ENCODE assay signal across 16 mouse cellular contexts in genomic region chr17:73163597-73163996, GRCm38 (mm10). TPM values are rescaled to one million over a fixed set of nuclear protein-coding genes. Genes with fewer than 3 reads are reported as not detected.
DNase-seq lines count a peak whose midpoint lies in the region; ATAC-seq and TF ChIP-seq lines count a peak whose summit lies in the region.
"Had no signal": no experiment of that assay in that cellular context is flagged by ENCODE, and none has a peak within 500 bp of the region (broad histone marks: within the 10 kb centered on the region; RNA-seq: fewer than 3 reads in every experiment).

No protein-coding gene starts in this region.

- H3K9me3 ChIP-seq in heart, postnatal 0 days (replicated peaks; ENCODE audit: control insufficient read depth, low read length): no peaks in the 10 kb centered on the region
- H3K9me3 ChIP-seq: hindbrain, embryonic 13.5 days; megakaryocyte, embryonic 14.5 days had no signal

- no peak for TF ChIP-seq EP300 in heart, postnatal 0 days (IDR thresholded peaks at IDR 0.05; ENCODE audit: low read depth)

- H3K9ac ChIP-seq in heart, postnatal 0 days (replicated peaks; ENCODE audit: low read depth, low read length): 0 out of 2 replicates have a peak overlapping the region, but pooled peaks have one; percentile 7
- H3K9ac ChIP-seq: forebrain, postnatal 0 days; hindbrain, embryonic 13.5 days; lung, embryonic 14.5 days had no signal

- peaks cover 9% of the 10 kb centered on the region for H3K4me1 ChIP-seq in heart, postnatal 0 days (ENCODE audit: control insufficient read depth, insufficient read depth)

- peak overlapping the region; percentile 47; the same call in 1 of the 2 replicates for H3K27ac ChIP-seq in heart, postnatal 0 days (ENCODE audit: low read depth)
- H3K27ac ChIP-seq: gastrocnemius, adult 2 months; hindbrain, embryonic 13.5 days had no signal

- no peaks in the 10 kb centered on the region for H3K27me3 ChIP-seq in heart, postnatal 0 days (ENCODE audit: control insufficient read depth, insufficient read depth, low read length)
- H3K27me3 ChIP-seq: hindbrain, embryonic 13.5 days; megakaryocyte, embryonic 14.5 days had no signal

- H3K4me2 ChIP-seq in heart, postnatal 0 days (ENCODE audit: low read depth, low read length): peak overlapping the region; percentile 10; the same call in 1 of the 2 replicates
- H3K4me2 ChIP-seq: hindbrain, embryonic 13.5 days; lung, embryonic 14.5 days had no signal

- TF ChIP-seq CTCF in heart, postnatal 0 days (IDR thresholded peaks at IDR 0.05; ENCODE audit: low read depth): no peak

- 11% methylated on average over 3 of the region's 3 CpGs for WGBS in heart, postnatal 0 days

- ATAC-seq in heart, postnatal 0 days (ENCODE audit: insufficient read depth, low read depth): no peak; the same call in 1 of the 2 replicates
- ATAC-seq: forebrain, postnatal 0 days had no signal

- H3K4me3 ChIP-seq in heart, postnatal 0 days (ENCODE audit: low read depth, low read length): no peak overlapping the region
- H3K4me3 ChIP-seq: gastrocnemius, adult 2 months; hindbrain, embryonic 13.5 days; megakaryocyte, embryonic 14.5 days had no signal

- peaks cover 7% of the 10 kb centered on the region; the same call in 1 of the 2 replicates for H3K36me3 ChIP-seq in heart, postnatal 0 days (replicated peaks; ENCODE audit: control insufficient read depth, insufficient read depth, low read length)
- H3K36me3 ChIP-seq: hindbrain, embryonic 13.5 days had no signal

- peak; percentile 27 for DNase-seq in heart, postnatal 0 days (ENCODE audit: low spot score)
- DNase-seq in heart, adult 8-10 months (ENCODE audit: low spot score): no peak
- peak; percentile 71 for DNase-seq in CD4-positive, CD25-positive, alpha-beta regulatory T cell, adult 2 months (ENCODE audit: low read depth, low spot score)
- DNase-seq in induced T-regulatory cell, adult 2 months (ENCODE audit: low read depth): peak; percentile 80
- peak; percentile 53 for DNase-seq in thymus, postnatal 25 days
- DNase-seq in layer of hippocampus, postnatal 14 days (ENCODE audit: low spot score in 2 of 2): no peak
- no peak for DNase-seq in left cerebral cortex, adult 11 months (ENCODE audit: low spot score)
- DNase-seq: cerebellum, postnatal 14 days; forebrain, postnatal 0 days; gastrocnemius, adult 2 months; kidney, adult 8-10 months; kidney, postnatal 36 days; spleen, adult 18-20 months had no signal

RNA-seq across cellular contexts. Expression of gene Lclat1, which starts 55.8 kb away (rescaled TPM):
- total RNA-seq in heart, postnatal 0 days (2014; rRNA removed; ENCODE audit: low replicate concordance): 218 and 225 TPM in 2 replicates
- polyA plus RNA-seq in heart, postnatal 0 days (2015; fragmentation: Nextera tagmentation; extraction: Ambion mirVana): 31.5 and 32.8 TPM in 2 replicates
- total RNA-seq in heart, adult 8-10 months (2022): 100 to 1,000 TPM; 101 to 145 (median 128) TPM
- 10 to 100 TPM; 33.8 to 37.2 TPM for total RNA-seq in layer of hippocampus, postnatal 14 days (2021)

Comparison
In these comparisons a context has a peak if more than half of its experiments do, and no peak if none do; other contexts are left out.
1. DNase-seq: peak in heart, postnatal 0 days (single experiment), CD4-positive, CD25-positive, alpha-beta regulatory T cell, adult 2 months (single experiment), induced T-regulatory cell, adult 2 months (single experiment) and thymus, postnatal 25 days (single experiment); none in heart, adult 8-10 months (single experiment), layer of hippocampus, postnatal 14 days (0 of 2) and left cerebral cortex, adult 11 months (single experiment).